ENCODE assay signal across 11 mouse cellular contexts in the genomic region with DNA sequence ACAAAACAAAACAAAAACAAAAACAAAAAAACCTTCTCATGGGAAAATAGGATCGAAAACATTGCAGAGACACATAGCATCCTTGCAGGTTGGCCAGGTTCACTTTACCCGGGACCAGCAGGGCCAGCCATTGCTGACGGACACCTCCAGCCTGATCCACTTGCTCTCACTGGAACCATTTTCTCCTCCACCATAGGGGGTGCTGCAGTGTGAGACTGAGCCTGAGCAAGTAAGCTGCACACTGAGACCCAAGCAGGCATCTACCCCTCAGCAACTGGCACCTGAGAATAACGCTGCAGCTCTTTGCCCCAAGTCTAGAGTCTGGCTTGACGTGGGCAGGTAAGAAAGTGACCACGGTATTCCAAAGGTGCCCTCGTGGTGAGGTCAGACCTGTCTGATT. TPM values are rescaled to one million over a fixed set of nuclear protein-coding genes. Genes with fewer than 3 reads are reported as not detected.
DNase-seq lines count a peak whose midpoint lies in the region; ATAC-seq and TF ChIP-seq lines count a peak whose summit lies in the region.
"Had no signal": no experiment of that assay in that cellular context is flagged by ENCODE, and none has a peak within 500 bp of the region (broad histone marks: within the 10 kb centered on the region; RNA-seq: fewer than 3 reads in every experiment).

No protein-coding gene starts in this region.

- no peak for TF ChIP-seq POLR2A in brain, embryonic 14.5 days (IDR thresholded peaks at IDR 0.05; ENCODE audit: borderline replicate concordance, extremely low read depth, insufficient read depth, insufficient read length, poor library complexity, severe bottlenecking)

- no peak for DNase-seq in hindbrain, embryonic 11.5 days (ENCODE audit: low spot score)
- DNase-seq in brain, embryonic 14.5 days (ENCODE audit: low read depth) = peak; percentile 12
- no peak for DNase-seq in midbrain, embryonic 14.5 days
- no peak for DNase-seq in right cerebral cortex, adult 18-20 months
- DNase-seq in adrenal gland, adult 8-10 months = no peak
- DNase-seq in urinary bladder, postnatal 10 days (ENCODE audit: low spot score) = no peak
- DNase-seq: adrenal gland, postnatal 25 days; kidney, postnatal 14 days; lung, postnatal 4 days had no signal

- H3K27me3 ChIP-seq in hindbrain, embryonic 12.5 days = no peaks in the 10 kb centered on the region
- H3K27me3 ChIP-seq in hindbrain, embryonic 11.5 days (ENCODE audit: control insufficient read depth, insufficient read depth, low read length) = no peaks in the 10 kb centered on the region
- H3K27me3 ChIP-seq in E14TG2a.4 (ENCODE audit: insufficient read depth, low read length) = no peaks in the 10 kb centered on the region
- H3K27me3 ChIP-seq in midbrain, embryonic 14.5 days (ENCODE audit: control insufficient read depth, insufficient read depth, low read length) = no peaks in the 10 kb centered on the region

- H3K27ac ChIP-seq in hindbrain, embryonic 12.5 days = no peak overlapping the region
- no peak overlapping the region for H3K27ac ChIP-seq in hindbrain, embryonic 11.5 days (ENCODE audit: low read depth, low read length)
- H3K27ac ChIP-seq in midbrain, embryonic 14.5 days (replicated peaks; ENCODE audit: low read depth, low read length) = no peak overlapping the region

- H3K4me2 ChIP-seq in hindbrain, embryonic 12.5 days (replicated peaks) = peak overlapping the region; percentile 85; the same call in 1 of the 2 replicates
- H3K4me2 ChIP-seq in hindbrain, embryonic 11.5 days (replicated peaks; ENCODE audit: low read depth, low read length) = no peak overlapping the region
- peak overlapping the region; percentile 91 for H3K4me2 ChIP-seq in midbrain, embryonic 14.5 days (ENCODE audit: low read length)

- peaks cover 25% of the 10 kb centered on the region for H3K4me1 ChIP-seq in hindbrain, embryonic 12.5 days
- H3K4me1 ChIP-seq in hindbrain, embryonic 11.5 days (replicated peaks; ENCODE audit: control insufficient read depth, insufficient read depth, low read length) = peaks cover 8% of the 10 kb centered on the region; the same call in 1 of the 2 replicates
- peaks cover 48% of the 10 kb centered on the region for H3K4me1 ChIP-seq in E14TG2a.4 (replicated peaks; ENCODE audit: low read depth, low read length)
- H3K4me1 ChIP-seq in midbrain, embryonic 14.5 days (ENCODE audit: control insufficient read depth, insufficient read depth, low read length) = peaks cover 19% of the 10 kb centered on the region

- H3K36me3 ChIP-seq in hindbrain, embryonic 12.5 days = 0 out of 2 replicates have a peak, but pooled peaks cover under 1% of the 10 kb centered on the region
- H3K36me3 ChIP-seq in hindbrain, embryonic 11.5 days (ENCODE audit: control insufficient read depth, insufficient read depth, low read length) = no peaks in the 10 kb centered on the region
- peaks cover 25% of the 10 kb centered on the region for H3K36me3 ChIP-seq in E14TG2a.4 (ENCODE audit: insufficient read depth, low read length)
- H3K36me3 ChIP-seq in midbrain, embryonic 14.5 days (ENCODE audit: control insufficient read depth, insufficient read depth, low read length) = peaks cover 6% of the 10 kb centered on the region

- 85% methylated on average over 7 of the region's 7 CpGs for WGBS in hindbrain, embryonic 12.5 days
- 80% methylated on average over 7 of the region's 7 CpGs for WGBS in hindbrain, embryonic 11.5 days
- 77% methylated on average over 7 of the region's 7 CpGs for WGBS in midbrain, embryonic 14.5 days

- H3K9me3 ChIP-seq in hindbrain, embryonic 12.5 days (replicated peaks) = no peaks in the 10 kb centered on the region
- no peaks in the 10 kb centered on the region for H3K9me3 ChIP-seq in hindbrain, embryonic 11.5 days (ENCODE audit: control insufficient read depth, low read length)
- no peaks in the 10 kb centered on the region for H3K9me3 ChIP-seq in E14TG2a.4 (ENCODE audit: low read length)
- no peaks in the 10 kb centered on the region for H3K9me3 ChIP-seq in midbrain, embryonic 14.5 days (ENCODE audit: control insufficient read depth, low read length)

- TF ChIP-seq CTCF in E14TG2a.4 (conservative IDR thresholded peaks at IDR 0.05; ENCODE audit: low read length) = no peak
- no peak; the same call in 1 of the 2 replicates for TF ChIP-seq CTCF in brain, embryonic 14.5 days (IDR thresholded peaks at IDR 0.05; ENCODE audit: borderline replicate concordance, extremely low read depth, insufficient read depth, insufficient read length)

- 0 out of 2 replicates have a peak overlapping the region, but pooled peaks have one; percentile 99 for H3K4me3 ChIP-seq in hindbrain, embryonic 12.5 days
- H3K4me3 ChIP-seq in hindbrain, embryonic 11.5 days (ENCODE audit: low read depth, low read length) = no peak overlapping the region
- peak overlapping the region; percentile 99; the same call in 1 of the 2 replicates for H3K4me3 ChIP-seq in E14TG2a.4 (replicated peaks; ENCODE audit: low read length)
- H3K4me3 ChIP-seq in midbrain, embryonic 14.5 days (replicated peaks; ENCODE audit: low read depth, low read length) = peak overlapping the region; percentile 91; the same call in 1 of the 2 replicates

- H3K9ac ChIP-seq in hindbrain, embryonic 12.5 days = 0 out of 2 replicates have a peak overlapping the region, but pooled peaks have one; percentile 27
- no peak overlapping the region for H3K9ac ChIP-seq in hindbrain, embryonic 11.5 days (ENCODE audit: low read depth, low read length)
- no peak overlapping the region for H3K9ac ChIP-seq in midbrain, embryonic 14.5 days (replicated peaks; ENCODE audit: low read length)

- ATAC-seq in hindbrain, embryonic 12.5 days (ENCODE audit: low FRiP score) = no peak
- no peak for ATAC-seq in hindbrain, embryonic 11.5 days (ENCODE audit: low FRiP score)
- ATAC-seq in midbrain, embryonic 14.5 days (ENCODE audit: low FRiP score, low TSS enrichment) = no peak

RNA-seq across cellular contexts. Expression of gene Ttc13, which starts 1.6 kb away (rescaled TPM):
- 61.4 and 62.2 TPM in 2 replicates for polyA plus RNA-seq in hindbrain, embryonic 12.5 days (2016; fragmentation: Nextera tagmentation; extraction: Ambion mirVana)
- polyA plus RNA-seq in hindbrain, embryonic 11.5 days (2014; fragmentation: Nextera tagmentation; extraction: Ambion mirVana) = 59.0 and 59.1 TPM in 2 replicates
- polyA plus RNA-seq in brain, embryonic 14.5 days (2012; rRNA removed) = 56.3 and 57.0 TPM in 2 replicates
- 56.3 and 70.9 TPM in 2 replicates for polyA plus RNA-seq in midbrain, embryonic 14.5 days (2014; fragmentation: Nextera tagmentation; extraction: Ambion mirVana)
- 10 to 100 TPM; 39.3 to 45.5 (median 42.7) TPM for total RNA-seq in adrenal gland, adult 8-10 months (2022)

RNA-seq across cellular contexts. Expression of gene Arv1, which starts 1.8 kb away (rescaled TPM):
- polyA plus RNA-seq in hindbrain, embryonic 12.5 days (2016; fragmentation: Nextera tagmentation; extraction: Ambion mirVana) = 33.4 and 37.7 TPM in 2 replicates
- polyA plus RNA-seq in hindbrain, embryonic 11.5 days (2014; fragmentation: Nextera tagmentation; extraction: Ambion mirVana) = 32.2 and 34.0 TPM in 2 replicates
- 45.7 and 53.7 TPM in 2 replicates for polyA plus RNA-seq in brain, embryonic 14.5 days (2012; rRNA removed)
- 36.1 and 39.0 TPM in 2 replicates for polyA plus RNA-seq in midbrain, embryonic 14.5 days (2014; fragmentation: Nextera tagmentation; extraction: Ambion mirVana)
- 10 to 100 TPM in 3 of 4 experiments, 1 to 10 TPM in 1; 6.4 to 15.9 (median 13.3) TPM for total RNA-seq in adrenal gland, adult 8-10 months (2022)

RNA-seq across cellular contexts. Expression of gene Fam89a, which starts 31.5 kb away (rescaled TPM):
- 5.1 and 6.0 TPM in 2 replicates for polyA plus RNA-seq in hindbrain, embryonic 12.5 days (2016; fragmentation: Nextera tagmentation; extraction: Ambion mirVana)
- polyA plus RNA-seq in hindbrain, embryonic 11.5 days (2014; fragmentation: Nextera tagmentation; extraction: Ambion mirVana) = 3.9 and 4.3 TPM in 2 replicates
- 0.49 and 0.64 TPM in 2 replicates for polyA plus RNA-seq in brain, embryonic 14.5 days (2012; rRNA removed)
- 0.21 and 0.32 TPM in 2 replicates for polyA plus RNA-seq in midbrain, embryonic 14.5 days (2014; fragmentation: Nextera tagmentation; extraction: Ambion mirVana)
- under 1 TPM in 3 of 4 experiments, not detected in 1; 0.42 to 0.73 (median 0.49) TPM for total RNA-seq in adrenal gland, adult 8-10 months (2022)

RNA-seq across cellular contexts. Expression of gene 2310022B05Rik, which starts 57.0 kb away (rescaled TPM):
- polyA plus RNA-seq in hindbrain, embryonic 12.5 days (2016; fragmentation: Nextera tagmentation; extraction: Ambion mirVana) = 26.6 and 31.2 TPM in 2 replicates
- 19.6 and 22.6 TPM in 2 replicates for polyA plus RNA-seq in hindbrain, embryonic 11.5 days (2014; fragmentation: Nextera tagmentation; extraction: Ambion mirVana)
- 78.7 and 83.1 TPM in 2 replicates for polyA plus RNA-seq in brain, embryonic 14.5 days (2012; rRNA removed)
- 29.0 and 31.7 TPM in 2 replicates for polyA plus RNA-seq in midbrain, embryonic 14.5 days (2014; fragmentation: Nextera tagmentation; extraction: Ambion mirVana)
- 10 to 100 TPM; 39.9 to 50.2 (median 45.4) TPM for total RNA-seq in adrenal gland, adult 8-10 months (2022)
